Mouse (Mus musculus): ENCODE results near the gene Tspan31. TPM values are rescaled to one million over a fixed set of nuclear protein-coding genes. Genes with fewer than 3 reads are reported as not detected.
A peak's percentile ranks its signal among the peaks of the same experiment; 100 is the strongest.

Gene Tspan31
- 10 to 100 TPM; 24.1 to 28.8 TPM for total RNA-seq (2021)
- long read RNA-seq, experiment 1, transcript Tspan31-201 (6 exons, 1,556 nt) = major isoform, 47 of 52 reads
- long read RNA-seq, experiment 1, partial matches to known transcripts = 0 of 52 reads
- long read RNA-seq, experiment 1, other reads (novel, unspliced or antisense) = 5 of 52 reads
- long read RNA-seq, experiment 2, transcript Tspan31-201 (6 exons, 1,556 nt) = major isoform, 54 of 57 reads
- long read RNA-seq, experiment 2, partial matches to known transcripts = 0 of 57 reads
- long read RNA-seq, experiment 2, other reads (novel, unspliced or antisense) = 3 of 57 reads

DNA sequence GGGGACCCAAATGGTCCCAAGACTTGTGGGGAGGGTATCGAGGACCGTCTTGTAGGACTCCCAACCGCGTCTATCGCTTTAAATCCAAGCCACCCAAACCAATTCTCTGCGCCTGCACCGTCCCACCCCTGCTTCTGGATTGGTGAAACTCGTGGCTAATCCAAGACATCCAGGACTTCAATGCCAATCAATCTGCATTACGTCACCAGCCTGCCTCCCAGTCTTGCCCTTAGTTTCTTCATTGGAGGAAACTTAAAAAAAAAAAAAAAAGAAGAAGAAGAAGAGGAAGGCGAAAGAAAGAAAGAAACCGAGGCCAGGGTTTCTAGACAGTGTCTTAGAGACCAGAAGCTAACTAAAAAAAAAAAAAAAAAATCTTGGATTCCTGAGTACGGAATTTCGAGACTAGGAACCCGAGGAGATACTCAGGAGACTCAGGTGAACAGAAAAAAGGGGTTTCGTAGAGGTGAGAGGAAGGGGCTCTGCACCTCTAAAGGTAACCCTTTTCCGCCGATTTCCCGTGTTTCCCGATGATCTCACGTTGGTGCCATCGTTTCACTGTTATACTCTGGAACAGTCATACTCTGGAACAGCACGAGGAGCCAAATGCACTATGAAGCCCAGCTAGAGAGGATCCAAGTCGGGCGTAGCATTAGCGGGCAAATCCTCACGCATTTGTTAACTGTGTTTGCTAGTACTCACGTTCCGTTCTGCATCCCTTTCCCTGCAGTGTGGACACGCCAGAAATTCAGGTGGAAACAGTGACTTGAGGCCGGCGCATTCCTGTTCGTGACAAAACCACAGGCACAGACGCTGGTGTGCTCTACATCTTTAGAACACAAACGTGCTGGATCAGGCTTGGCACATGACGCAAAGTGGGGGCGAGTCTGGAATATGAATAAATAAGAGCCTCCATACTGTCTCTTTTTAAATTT is at the start of gene Tspan31:
Gene Tspan31 (minus strand): TSS at position 75 of the 932 bp plus-strand sequence.
- peak; percentile 91 for DNase-seq

DNA sequence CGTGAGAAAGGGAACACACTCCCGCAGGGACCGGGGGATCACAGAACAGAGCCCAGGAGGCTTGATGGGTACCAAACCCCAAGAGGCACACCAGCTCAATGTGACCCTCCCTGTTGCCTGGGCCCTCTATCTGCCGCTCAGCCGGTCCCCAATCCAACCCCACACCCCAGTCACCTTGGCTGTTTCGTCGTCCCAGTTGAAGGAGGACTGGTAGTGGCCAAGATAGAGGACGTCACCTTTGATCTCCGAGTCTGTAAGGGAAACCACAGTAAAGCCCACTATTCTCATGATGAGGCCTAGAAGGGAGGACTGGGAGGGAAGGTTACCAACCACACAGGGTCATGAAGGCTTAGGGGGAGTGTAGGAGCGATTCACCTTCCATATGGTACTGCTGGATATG is 49.2 kb upstream of the Tspan31 start:
- no peak for DNase-seq

DNA sequence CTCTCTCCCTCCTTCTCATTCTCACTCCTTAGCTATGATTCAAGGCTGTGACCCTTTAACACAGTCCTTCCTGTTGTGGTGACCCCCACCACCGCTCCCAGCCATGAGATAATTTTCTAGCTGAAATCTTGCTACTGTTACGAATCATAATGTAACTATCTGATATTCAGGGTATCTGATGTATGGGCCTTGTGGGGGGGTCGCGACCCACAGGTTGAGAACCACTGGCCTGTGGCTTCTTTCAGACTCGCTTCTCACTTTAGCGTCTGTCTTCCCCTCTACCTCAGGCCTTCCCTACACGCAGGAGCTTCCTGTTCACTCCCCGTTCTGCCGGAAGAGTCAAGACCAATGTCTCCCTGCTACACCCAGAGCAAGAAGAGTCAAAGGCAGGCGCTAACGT is 48.4 kb upstream of the Tspan31 start:
- DNase-seq = no peak

DNA sequence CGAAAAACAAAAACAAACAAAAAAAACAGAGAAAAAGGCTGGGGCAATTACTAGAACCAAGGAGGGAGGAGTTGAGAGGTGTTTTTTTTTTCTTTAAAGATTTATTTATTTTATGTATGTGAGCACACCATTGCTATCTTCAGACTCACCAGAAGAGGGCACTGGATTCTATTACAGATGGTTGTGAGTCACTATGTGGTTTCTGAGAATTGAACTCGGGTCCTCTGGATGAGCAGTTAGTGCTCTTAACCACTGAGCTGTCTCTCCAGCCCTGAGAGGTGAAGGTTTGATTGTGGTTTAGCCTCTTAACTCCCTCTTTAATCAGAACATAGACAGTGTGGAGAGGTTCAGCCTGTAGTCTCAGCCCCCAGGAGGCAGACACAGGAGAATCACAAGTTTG is 45.0 kb upstream of the Tspan31 start:
- DNase-seq = no peak

DNA sequence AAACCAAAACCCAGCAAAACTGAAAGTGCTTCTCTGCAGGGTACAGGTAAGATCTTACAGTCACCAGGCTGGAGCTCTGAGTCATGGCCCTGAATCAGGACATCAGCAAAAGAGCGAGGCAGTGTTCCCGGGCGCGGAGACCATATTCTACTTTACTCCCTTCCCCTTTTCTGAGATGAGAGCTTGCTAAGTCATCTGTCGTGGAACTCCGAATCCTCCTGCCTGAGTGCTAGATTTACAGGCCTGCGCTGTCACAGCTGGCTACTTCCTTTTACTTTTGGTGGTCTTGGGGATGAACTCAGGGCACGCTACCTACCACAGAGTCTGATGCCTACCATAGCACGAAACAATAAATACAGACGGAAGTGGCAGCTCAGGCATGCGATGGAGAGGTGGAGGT is 44.3 kb upstream of the Tspan31 start:
- DNase-seq = no peak

DNA sequence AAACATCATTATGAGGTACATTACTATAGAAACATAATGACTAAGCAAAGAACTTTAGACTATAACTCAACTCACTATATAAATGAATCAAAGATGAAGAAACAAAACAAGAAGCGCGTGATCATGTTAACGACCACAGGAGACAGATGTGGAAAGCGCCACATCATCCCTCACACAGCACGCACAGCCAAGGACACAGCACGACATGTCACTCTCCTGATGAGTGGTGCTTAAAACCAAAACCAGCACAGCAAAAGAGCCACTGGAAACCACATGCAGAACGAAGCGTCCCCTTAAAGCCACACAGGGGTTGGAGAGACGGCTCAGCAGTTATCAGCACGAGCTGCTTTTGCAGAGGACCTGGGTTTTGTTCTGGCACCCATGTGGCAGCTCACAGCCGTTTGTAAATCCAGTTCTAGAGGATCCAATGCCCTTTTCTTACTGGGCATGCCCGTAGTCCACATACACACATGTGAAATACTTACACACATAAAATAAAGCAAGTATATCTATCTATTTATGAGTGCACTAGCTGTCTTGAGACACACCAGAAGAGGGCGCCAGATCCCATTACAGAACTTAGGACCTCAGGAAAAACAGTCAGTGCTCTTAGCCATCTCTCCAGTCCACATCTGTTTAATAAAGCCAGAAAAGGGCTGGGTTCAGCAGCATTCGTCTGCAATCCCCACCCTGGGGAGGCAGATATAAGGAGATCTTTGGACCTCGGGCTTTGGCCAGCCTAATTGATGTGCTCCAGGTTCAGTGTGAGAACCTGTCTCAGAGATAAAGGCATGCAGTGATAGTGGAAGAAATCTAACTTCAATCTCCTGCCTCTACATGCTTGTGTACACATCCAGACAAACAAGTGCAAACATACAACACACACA is 41.2 kb upstream of the Tspan31 start:
- no peak for DNase-seq

DNA sequence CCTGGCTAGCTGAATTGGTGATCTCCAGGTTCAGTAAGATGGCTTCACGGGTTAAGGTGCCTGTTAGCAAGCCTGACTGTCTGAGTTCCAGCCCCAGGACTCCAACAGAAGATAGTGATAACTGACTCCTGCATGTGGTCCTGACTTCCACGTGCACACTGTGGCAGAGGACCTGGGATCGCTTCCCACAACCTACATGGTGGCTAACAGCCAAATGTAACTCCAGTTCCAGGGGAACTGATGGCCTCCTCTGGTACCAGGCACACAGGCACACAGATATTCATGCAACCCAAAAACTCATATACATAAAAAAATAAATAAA is 38.2 kb upstream of the Tspan31 start:
- no peak for DNase-seq

DNA sequence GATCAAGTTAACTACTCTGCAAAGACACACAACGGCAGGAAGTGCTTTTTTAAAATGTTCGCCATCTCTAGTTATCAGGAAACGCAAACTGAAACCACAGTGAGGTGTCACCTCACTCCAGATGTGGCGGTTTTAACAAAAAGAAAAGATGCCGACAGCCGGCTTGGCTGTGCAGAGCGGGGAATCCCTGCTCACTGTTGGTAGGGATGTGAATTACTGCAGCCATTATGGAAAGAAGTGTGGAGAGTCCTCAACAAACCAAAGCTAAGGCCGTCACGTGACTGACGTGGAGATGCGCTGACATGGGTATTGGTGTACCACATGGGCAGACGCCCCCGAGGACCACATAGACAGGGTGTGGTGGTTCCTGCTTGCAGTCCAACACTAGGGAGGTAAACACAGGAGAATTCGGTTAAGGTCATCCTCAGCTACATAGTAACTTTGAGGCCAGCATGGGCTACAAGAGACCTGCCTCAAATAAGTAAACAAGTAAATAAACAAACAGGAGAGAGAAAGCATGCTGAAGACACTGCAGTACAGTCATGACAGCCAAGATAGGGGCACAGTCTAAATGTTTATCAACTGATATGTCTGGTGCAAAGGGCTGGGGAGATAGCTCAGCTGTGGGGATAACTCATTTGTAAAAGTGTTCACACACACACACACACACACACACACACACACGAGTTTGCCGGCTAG is 37.6 kb upstream of the Tspan31 start:
- DNase-seq = no peak

DNA sequence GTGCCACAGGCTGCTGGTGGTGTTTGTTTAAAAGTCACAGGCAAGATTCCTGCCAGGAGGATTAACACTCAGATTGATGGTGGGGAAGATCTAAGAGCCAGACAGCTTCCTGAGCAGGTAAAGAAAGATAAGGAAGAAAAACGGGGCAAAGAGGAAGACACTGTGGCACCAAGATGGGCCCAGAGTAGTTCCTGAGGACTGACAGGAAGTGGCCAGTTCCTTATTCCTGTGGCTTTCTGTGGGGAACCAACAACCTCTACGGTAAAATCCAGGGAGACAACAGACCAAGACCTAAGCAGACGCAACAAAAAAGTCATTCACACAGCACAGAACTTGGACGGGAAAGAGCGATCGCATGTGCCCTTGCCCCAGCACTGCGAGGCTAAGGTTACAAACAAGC is 33.6 kb upstream of the Tspan31 start:
- no peak for DNase-seq

DNA sequence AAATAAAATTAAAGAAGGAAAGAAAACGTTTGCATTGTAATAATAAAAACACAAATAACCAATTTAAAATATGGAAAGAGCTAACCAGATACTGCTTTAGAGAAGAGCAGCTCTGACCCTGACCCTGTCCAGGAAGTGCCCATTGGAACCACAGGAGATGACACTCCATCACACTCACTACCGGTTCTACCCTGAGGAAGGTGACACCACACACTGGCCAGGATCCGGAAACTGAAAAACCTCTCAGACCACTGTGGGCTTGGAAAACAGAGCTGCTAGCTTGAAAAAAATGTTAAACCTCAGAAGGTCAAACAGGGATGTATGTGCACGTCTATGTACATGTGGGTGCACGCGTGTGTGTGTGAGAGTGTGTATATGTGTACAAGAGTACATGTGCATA is 31.1 kb upstream of the Tspan31 start:
- DNase-seq = no peak

DNA sequence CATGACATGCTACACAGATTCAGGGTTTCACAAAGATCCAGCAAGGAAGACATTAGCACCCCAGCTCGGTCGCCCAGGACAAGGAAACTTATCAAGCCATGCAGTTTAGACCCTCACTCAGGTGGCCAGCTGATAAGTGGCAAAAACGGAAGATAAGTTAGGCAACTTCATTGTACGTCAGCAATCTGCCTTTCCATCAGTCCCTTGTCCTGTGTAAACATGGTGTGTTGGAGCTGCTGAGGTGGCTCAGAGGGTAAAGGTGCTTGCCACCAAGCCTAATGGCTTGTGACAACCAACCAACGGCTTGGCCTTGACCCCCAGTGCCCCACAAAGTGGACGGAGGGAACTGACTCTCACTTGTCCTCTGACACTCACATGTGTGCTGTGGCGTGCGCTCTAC is 30.4 kb upstream of the Tspan31 start:
- no peak for DNase-seq

DNA sequence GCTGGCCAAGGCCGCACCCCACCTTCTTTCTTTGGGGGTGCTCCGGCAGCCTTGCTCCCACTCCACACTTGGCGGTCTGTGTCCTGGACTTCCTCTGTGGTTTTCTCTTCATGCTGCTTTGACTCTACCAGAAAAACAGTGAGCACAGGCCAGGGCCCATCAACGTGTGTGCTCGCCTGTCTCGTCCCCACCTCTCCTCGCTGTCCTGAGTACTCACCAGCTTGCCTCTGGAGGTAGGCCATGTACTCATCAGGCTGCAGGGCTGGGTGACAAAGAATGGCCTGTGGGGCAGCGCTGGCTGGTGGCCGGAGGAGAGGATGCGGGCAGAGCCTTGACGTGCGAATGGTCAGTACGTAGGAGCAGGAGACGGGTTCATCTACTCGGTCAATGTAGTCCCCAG is 29.8 kb upstream of the Tspan31 start:
- DNase-seq = no peak

DNA sequence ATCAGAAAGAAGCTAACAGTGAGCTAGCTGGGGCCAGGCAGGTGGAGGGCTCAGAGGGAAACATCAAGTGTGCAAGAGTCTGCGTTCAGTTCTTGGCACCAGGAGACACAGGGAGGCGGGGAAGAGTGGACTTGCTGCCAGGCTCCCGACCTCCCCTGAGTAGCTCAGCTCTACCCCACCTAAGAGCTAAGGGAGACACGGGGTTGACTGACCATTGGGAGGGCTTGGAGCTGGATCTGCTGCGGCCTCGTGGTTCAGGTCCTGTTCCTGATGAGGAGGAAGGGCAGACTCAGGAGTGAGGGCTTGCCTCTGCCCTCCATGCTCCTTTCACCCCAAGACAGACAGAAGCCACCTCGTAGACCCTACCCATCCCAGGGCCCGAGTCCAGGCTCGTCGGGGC is 29.1 kb upstream of the Tspan31 start:
- no peak for DNase-seq

DNA sequence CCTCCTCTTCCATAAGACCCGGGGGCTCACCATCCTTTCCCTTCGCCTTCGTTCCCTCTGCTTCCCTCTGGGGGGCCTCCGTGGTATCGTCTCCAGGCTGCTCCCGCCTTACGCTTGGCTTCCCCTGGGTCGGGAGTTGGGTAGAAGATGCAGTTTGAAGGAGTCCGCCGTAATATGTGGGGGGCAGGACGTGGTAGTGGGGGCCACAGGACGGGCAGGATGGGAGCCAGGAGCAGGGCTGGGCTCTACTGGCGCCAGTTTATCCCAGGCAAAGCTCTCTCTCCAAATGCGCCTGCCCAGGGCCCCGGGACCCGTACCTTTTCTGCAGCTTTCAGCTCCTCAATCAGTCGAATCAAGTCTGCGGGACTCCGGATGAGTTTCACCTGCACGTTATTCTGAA is 28.4 kb upstream of the Tspan31 start:
- DNase-seq = no peak

DNA sequence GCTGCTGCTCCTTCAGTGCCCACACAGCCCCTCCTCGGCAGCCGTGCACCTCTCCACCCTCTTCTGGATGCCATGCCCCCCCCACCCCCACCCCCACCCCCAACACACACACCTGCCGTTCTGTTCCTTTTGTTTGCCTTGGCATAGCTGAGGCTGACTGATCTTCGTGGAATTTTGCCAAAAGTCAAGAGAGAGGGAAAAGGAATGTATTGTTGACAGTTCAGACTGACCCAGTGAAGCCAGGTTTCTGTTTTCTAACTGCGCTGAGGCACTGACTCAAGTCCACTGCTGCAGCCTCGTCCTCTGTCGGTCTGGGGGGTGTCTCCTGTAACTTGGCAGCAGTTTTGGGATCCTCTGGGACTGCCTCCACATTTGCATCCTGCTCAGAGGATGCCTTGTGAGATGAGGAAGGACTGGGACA is 24.3 kb upstream of the Tspan31 start:
- no peak for DNase-seq

DNA sequence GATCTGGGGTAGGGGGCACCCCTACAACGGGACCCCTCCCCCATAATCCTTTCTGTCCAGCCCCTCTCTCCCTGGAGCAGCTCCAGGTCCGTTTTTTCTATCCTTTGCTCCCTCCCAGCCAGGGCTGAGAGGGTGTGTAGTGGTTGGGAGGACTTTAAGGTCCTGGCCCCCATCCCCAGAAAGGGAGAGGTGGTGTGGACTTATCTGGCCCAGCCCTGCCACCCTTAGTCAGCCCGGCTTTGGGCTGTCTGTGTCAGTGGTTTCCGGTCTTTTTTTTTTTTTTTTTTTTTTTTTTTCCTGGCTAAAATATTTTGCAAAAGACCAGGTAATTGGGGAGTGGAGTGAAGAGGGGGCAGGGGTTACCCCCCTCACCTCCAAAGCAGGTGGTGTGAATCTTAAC is 22.7 kb upstream of the Tspan31 start:
- DNase-seq = no peak

DNA sequence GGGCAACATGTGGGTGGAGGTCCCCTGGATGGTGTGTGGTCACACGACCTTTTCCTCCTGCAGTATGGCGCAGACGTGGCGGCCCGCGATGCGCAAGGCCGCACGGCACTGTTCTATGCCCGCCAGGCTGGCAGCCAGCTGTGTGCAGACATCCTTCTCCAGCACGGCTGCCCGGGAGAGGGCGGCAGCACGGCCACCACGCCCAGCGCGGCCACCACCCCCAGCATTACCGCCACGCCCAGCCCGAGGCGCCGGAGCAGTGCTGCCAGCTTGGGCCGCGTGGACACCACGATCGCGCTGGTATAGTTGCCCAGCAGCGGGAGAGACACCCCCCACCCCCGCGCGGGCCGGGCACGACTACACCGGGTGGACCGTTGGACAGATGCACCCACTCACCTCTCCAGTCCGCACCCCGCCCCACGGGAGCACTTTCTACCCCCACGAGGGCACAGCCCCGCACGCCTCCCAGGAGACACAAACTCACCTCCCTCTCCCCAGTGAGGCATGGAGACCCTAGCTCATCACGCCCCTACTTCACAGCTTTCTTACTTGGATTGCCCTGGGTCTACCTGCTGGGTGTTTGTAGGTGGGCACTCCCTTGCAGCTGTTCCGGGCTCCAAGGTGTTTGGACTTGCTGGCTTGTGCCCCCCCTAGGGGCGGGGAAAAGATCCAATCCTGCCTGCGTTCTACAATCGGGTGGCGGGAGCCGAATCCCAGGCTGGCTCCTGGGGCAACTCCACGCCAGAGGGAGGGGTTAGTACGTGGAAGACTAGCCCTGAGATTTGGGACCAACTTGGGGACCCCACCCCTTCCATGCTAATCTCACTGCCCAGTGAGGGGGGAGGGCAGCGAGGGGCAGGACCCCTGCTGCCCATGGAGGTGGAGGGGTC is 21.7 kb upstream of the Tspan31 start:
- no peak for DNase-seq

DNA sequence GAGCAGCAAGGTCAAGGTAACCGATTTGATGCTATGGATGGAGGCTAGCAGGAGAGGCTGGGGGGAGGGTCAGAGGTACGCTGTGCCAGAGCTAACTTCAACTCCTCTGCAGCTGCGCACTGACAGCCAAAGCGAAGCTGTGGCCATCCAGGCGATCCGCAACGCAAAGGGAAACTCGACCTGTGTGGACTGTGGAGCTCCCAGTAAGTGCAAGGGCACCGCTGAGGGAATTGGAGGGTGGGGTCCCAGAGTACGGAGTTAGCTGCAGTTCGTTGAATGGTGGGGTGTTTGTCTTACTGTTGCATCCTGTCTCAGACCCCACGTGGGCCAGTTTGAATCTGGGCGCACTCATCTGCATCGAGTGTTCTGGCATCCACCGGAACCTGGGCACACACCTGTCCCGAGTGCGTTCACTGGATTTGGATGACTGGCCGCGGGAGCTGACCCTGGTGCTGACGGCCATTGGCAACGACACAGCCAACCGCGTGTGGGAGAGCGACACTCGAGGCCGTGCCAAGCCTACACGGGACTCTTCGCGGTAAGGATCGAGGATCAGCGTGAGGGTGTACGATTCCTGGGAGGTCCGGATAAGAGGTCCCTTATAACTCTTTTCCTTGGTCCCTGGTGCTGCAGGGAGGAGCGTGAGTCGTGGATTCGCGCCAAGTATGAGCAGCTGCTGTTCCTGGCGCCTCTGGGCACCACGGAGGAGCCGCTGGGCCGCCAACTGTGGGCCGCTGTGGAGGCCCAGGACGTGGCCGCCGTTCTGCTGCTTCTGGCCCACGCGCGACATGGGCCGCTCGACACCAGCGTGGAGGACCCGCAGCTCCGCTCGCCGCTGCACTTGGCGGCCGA is 20.7 kb upstream of the Tspan31 start:
- no peak for DNase-seq

DNA sequence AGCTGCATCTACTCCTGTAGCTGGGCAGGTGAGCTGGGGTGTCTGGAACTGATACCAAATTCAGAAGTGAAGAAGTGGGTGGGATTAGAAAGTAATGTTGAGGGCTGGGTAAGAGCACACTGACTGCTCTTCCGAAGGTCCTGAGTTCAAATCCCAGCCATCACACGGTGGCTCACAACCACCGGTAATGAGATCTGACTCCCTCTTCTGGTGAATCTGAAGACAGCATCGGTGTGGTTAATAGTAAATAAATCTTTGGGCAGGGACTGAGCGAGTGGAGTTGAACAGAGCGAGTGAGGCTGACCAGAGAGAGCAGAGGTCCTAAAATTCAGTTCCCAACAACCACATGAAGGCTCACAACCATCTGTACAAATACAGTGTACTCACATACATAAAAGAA is 15.6 kb upstream of the Tspan31 start:
- no peak for DNase-seq

DNA sequence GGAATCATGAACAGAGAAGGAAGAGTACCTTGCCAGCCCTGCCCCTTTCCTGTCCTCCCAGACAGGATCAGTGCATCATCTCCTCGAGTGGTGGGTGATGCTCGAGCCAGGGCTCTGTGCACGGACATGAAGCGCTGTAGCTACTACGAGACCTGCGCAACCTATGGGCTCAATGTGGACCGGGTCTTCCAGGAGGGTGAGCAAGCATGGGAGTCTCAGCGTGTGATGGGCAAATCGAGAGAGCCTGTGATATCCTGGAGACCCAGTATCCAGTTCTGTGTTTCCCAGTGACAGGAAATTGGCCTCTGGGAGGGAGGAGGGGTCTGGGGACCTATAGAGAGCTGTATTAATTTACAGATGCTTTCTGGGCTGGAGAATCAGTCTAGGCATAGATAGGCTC is 15.0 kb upstream of the Tspan31 start:
- no peak for DNase-seq

Measured in gastrocnemius, postnatal 25 days (tissue).